Mouse (Mus musculus) intestine, embryonic 14.5 days (tissue): ENCODE data around the gene Usp43. TPM values are rescaled to one million over a fixed set of nuclear protein-coding genes. Genes with fewer than 3 reads are reported as not detected.

ENCODE experiments used
- ATAC-seq: fragments of 200-750 bp; cut with Nextera tagmentation; replicated peaks from 2 replicates; pipeline ENCODE4 v1.8.0; 2017; ENCODE audit warnings: low read depth, moderate number of reproducible peaks, moderate TSS enrichment, moderate library complexity; ENCODE audit not compliant: low FRiP score, low TSS enrichment
- DNase-seq: peaks from one replicate; pipeline ENCODE4 v3.0.0-alpha.2; 2018; ENCODE audit warnings: low spot score
- H3K27ac ChIP-seq: fragments of 300-500 bp; sonication (generic); 2 replicates; pipeline ENCODE4 v1.5.1; 2014; ENCODE audit warnings: low read depth, mild to moderate bottlenecking, control low read depth
- H3K27me3 ChIP-seq: fragments of 300-500 bp; sonication (generic); replicated peaks from 2 replicates; pipeline ENCODE4 v1.6.1; 2014; ENCODE audit warnings: low read length, control low read depth; ENCODE audit not compliant: control insufficient read depth, insufficient read depth
- H3K36me3 ChIP-seq: fragments of 300-500 bp; sonication (generic); 2 replicates; pipeline ENCODE4 v1.6.1; 2014; ENCODE audit warnings: low read length, control low read depth; ENCODE audit not compliant: control insufficient read depth, insufficient read depth
- H3K4me1 ChIP-seq: fragments of 300-500 bp; sonication (generic); replicated peaks from 2 replicates; pipeline ENCODE4 v1.6.1; 2014; ENCODE audit warnings: low read length, control low read depth, mixed read lengths; ENCODE audit not compliant: control insufficient read depth, insufficient read depth
- H3K4me2 ChIP-seq: fragments of 300-500 bp; sonication (generic); 2 replicates; pipeline ENCODE4 v1.6.1; 2014; ENCODE audit warnings: low read length
- H3K4me3 ChIP-seq: fragments of 300-500 bp; sonication (generic); 2 replicates; pipeline ENCODE4 v1.5.1; 2014; ENCODE audit warnings: low read depth, low read length, control low read depth, mixed read lengths
- H3K9ac ChIP-seq: fragments of 300-500 bp; sonication (generic); 2 replicates; pipeline ENCODE4 v1.6.1; 2014; ENCODE audit warnings: mild to moderate bottlenecking, low read length
- H3K9me3 ChIP-seq: fragments of 300-500 bp; sonication (generic); 2 replicates; pipeline ENCODE4 v1.6.1; 2016; ENCODE audit warnings: low read length, control low read depth; ENCODE audit not compliant: control insufficient read depth
- WGBS: fragments of 180-500 bp; shearing (Covaris S2); extraction: QIAGEN DNeasy Blood & Tissue Kit; methylation state at CpG from one replicate; pipeline ENCODE4 v1.1.7; 2014; 5-methylcytosine and 5-hydroxymethylcytosine counted together
- polyA plus RNA-seq: library from polyadenylated mRNA; unstranded; fragments of >200 nt; fragmentation: Nextera tagmentation; extraction: Ambion mirVana; gene quantifications from 2 replicates; pipeline ENCODE4 v1.2.1, GENCODE M21; 2014

Usp43 gene
- polyA plus RNA-seq: 5.4 and 5.8 TPM in 2 replicates

DNA sequence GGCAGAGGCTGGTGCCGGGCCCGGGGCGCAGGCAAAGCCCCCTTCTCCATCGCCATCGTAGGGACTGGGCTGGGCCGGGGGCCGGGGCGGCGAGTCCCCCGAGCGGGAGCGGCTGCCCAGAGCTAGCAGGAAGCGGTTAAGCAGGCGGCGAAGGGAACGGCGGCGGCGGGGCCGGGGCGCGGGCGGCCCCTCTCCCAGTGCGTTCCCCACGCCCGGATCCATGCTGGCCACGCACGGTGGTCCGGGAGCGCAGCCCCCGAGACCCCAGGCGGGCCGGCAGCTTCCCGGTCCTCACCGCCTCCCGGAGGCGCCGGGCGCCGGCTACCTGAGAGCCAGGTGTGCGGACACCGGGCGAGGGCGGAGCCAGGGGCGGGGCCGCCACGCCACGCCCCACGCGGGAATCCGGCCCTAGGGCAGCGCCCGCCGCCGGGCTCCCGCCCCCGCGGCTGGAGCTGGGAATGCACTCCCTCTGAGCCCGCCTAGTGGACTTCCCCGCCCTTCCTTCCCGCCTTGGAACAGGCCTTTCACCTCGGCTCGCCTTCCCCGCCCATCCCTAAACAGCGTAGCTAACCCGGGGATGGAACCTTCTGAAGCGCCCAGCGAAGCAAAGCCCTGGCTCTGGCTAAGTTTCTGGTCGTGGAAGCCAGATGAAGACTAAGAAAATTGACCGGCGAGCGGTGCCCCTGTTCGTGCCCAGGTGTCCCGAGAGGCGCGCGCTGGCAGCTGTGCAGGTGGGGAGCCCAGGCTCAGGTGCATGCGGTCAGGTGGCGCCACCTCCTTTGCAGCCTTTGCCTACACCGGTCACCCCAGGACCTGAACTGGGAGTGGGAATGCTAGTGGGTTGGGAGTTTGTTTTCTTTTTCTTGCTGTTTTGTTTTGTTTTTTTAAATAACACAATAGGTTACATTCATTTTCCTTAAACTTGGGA lies at the start of gene Usp43:
Gene Usp43, minus strand, starts transcription at position 327 of the 928 bp plus-strand sequence.
- WGBS: 3% methylated on average over 69 of the region's 80 CpGs
- H3K36me3 ChIP-seq: no peaks in the 10 kb centered on the region
- ATAC-seq: peak; percentile 86
- no peaks in the 10 kb centered on the region for H3K9me3 ChIP-seq
- peak within 1 kb of the TSS; percentile 99 for H3K4me2 ChIP-seq
- H3K4me3 ChIP-seq: peak within 1 kb of the TSS; percentile 67
- H3K27ac ChIP-seq: peak within 1 kb of the TSS; percentile 78
- peak; percentile 82 for DNase-seq
- no peaks in the 10 kb centered on the region for H3K4me1 ChIP-seq
- H3K27me3 ChIP-seq: peaks cover 16% of the 10 kb centered on the region; the same call in 1 of the 2 replicates
- H3K9ac ChIP-seq: peak within 1 kb of the TSS; percentile 64

- DNase-seq: no peak
- Histone ChIP-seq H3K4me3 (no peak overlapping the region), H3K9me3 (no peaks in the 10 kb centered on the region), H3K4me2 (no peak overlapping the region), H3K4me1 (peaks cover 6% of the 10 kb centered on the region; the same call in 1 of the 2 replicates), H3K36me3 (no peaks in the 10 kb centered on the region), H3K9ac (no peak overlapping the region), H3K27ac (no peak overlapping the region), H3K27me3 (no peaks in the 10 kb centered on the region)
- no peak for ATAC-seq
- 69% methylated on average over 11 of the region's 11 CpGs for WGBS
These were observed 45.9 kb upstream of the Usp43 start for GRCm38 (mm10) chr11:67967831-67968230.

DNA sequence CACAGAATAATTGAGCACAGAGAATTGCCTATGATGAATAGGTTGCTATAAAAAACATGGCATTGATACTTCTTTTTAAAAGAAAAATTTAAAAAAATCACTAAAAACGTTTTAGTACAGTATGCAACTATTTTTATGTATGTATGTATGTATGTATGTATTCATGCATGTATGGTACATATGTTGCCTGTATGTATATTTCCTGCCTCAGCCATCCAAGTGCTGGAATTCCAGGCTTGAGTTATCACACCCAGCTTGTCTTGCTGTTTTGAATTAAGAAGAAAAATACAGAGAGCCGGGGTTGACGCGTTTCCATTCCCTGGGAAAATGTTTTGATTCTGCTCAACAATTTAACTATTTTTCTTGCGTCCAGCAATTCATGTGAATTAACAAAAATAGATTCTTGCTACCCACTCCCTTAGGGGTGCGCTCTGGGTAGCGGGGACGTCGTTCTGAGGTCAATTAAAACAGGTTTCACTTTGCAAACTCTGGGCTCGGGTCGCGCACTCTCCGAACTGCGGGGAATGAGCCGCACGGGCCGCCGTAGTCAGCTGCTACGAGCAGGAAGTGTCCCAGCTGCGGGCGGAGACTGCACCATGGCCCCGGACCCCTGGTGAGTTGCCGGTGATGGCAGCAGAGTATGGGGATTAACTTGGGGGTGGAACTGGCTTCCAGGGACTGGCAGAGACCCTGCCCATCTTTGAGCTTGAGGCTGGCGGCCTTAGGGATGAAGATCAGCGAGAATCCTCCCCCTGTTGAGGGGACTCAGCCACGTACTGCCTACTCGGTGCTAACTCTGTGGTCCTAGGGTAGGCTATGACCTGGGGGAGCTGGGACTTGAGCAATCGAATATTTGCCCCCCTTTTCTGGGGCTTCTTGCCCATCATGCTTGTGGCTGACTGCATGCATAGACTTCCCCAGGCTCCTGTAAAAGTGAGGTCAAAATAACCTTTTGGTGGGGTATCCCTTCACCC lies 44.2 kb upstream of the Usp43 start, which contains the start of gene Stx8:
Gene Stx8, plus strand, starts transcription at position 289 of the 974 bp plus-strand sequence.
- no peaks in the 10 kb centered on the region for H3K36me3 ChIP-seq
- H3K9me3 ChIP-seq: no peaks in the 10 kb centered on the region
- no peak within 1 kb of the TSS for H3K27ac ChIP-seq
- peak within 1 kb of the TSS; percentile 63 for H3K4me2 ChIP-seq
- peak within 1 kb of the TSS; percentile 74 for H3K4me3 ChIP-seq
- WGBS: under 1% methylated on average over 28 of the region's 28 CpGs
- H3K9ac ChIP-seq: peak within 1 kb of the TSS; percentile 65
- peak; percentile 99 for DNase-seq
- ATAC-seq: peak; percentile 76
- no peaks in the 10 kb centered on the region for H3K27me3 ChIP-seq
- peaks cover 6% of the 10 kb centered on the region; the same call in 1 of the 2 replicates for H3K4me1 ChIP-seq

- Histone ChIP-seq H3K4me2 (peak within 1 kb of the TSS; percentile 63), H3K4me1 (peaks cover 6% of the 10 kb centered on the region; the same call in 1 of the 2 replicates), H3K27ac (no peak within 1 kb of the TSS), H3K9me3 (no peaks in the 10 kb centered on the region), H3K4me3 (peak within 1 kb of the TSS; percentile 74), H3K27me3 (no peaks in the 10 kb centered on the region), H3K36me3 (no peaks in the 10 kb centered on the region), H3K9ac (peak within 1 kb of the TSS; percentile 65)
- WGBS: 8% methylated on average over 15 of the region's 15 CpGs
- DNase-seq (peak; percentile 92), ATAC-seq (peak; percentile 56; the same call in 1 of the 2 replicates)
These were observed 43.4 kb upstream of the Usp43 start, which contains the start of gene Cfap52 for GRCm38 (mm10) chr11:67965242-67965883. Gene Cfap52, minus strand, starts transcription at chr11:67965651.

DNA sequence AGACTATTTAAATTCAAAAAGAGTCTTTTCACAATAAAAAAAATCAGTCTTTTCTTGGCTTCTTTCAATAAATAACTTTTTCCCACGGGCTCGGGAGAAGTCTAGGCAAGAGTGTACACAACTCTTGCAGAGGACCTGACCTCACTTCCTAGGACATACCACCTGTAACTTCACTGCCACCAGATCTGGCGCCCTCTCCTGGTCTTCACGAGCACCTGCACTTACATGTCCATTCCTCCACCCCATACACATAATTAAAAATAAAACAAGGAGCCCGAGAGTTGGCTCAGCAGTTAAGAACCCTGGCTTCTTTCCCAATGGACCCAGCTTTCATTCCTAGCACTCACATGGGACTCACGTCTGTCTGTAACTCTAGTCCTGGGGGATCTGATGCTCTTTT lies 42.2 kb upstream of the Usp43 start:
- no peaks in the 10 kb centered on the region for H3K27me3 ChIP-seq
- H3K4me2 ChIP-seq: no peak overlapping the region
- 77% methylated on average over 6 of the region's 6 CpGs for WGBS
- ATAC-seq: no peak
- no peak overlapping the region for H3K27ac ChIP-seq
- DNase-seq: no peak
- no peaks in the 10 kb centered on the region for H3K36me3 ChIP-seq
- no peak overlapping the region for H3K9ac ChIP-seq
- H3K4me3 ChIP-seq: no peak overlapping the region
- peaks cover 6% of the 10 kb centered on the region; the same call in 1 of the 2 replicates for H3K4me1 ChIP-seq
- H3K9me3 ChIP-seq: no peaks in the 10 kb centered on the region

GRCm38 (mm10) chr11:67954413-67954812 lies 32.5 kb upstream of the Usp43 start:
- no peak for DNase-seq
- 86% methylated on average over 6 of the region's 6 CpGs for WGBS
- no peak overlapping the region for H3K4me2 ChIP-seq
- no peaks in the 10 kb centered on the region for H3K27me3 ChIP-seq
- no peak for ATAC-seq
- H3K27ac ChIP-seq: no peak overlapping the region
- no peaks in the 10 kb centered on the region for H3K4me1 ChIP-seq
- H3K4me3 ChIP-seq: no peak overlapping the region
- H3K36me3 ChIP-seq: no peaks in the 10 kb centered on the region
- H3K9me3 ChIP-seq: 0 out of 2 replicates have a peak, but pooled peaks cover 3% of the 10 kb centered on the region
- H3K9ac ChIP-seq: no peak overlapping the region

DNA sequence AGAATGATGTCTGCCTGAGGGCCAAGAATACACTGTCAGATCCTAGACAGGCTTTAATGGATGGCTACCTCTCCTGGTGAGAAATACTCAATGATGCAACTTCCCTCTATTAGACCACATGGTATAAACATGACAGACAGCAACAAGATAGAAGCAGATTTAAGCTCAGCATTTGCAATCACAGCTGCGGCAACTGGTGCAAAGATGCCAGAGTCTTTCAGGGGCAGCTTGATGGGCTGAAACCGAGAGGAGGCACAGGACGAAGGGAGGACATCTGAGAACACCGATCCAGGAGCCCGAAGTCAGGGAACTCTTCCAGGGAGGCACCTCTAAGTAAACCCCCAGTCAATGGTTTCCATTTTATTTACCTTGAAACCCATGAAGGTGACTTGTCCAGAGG lies 31.7 kb upstream of the Usp43 start:
- H3K27ac ChIP-seq: no peak overlapping the region
- H3K4me1 ChIP-seq: no peaks in the 10 kb centered on the region
- H3K9me3 ChIP-seq: 0 out of 2 replicates have a peak, but pooled peaks cover 3% of the 10 kb centered on the region
- 79% methylated on average over 5 of the region's 5 CpGs for WGBS
- no peaks in the 10 kb centered on the region for H3K27me3 ChIP-seq
- H3K36me3 ChIP-seq: no peaks in the 10 kb centered on the region
- H3K9ac ChIP-seq: no peak overlapping the region
- no peak for ATAC-seq
- no peak for DNase-seq
- H3K4me2 ChIP-seq: no peak overlapping the region
- no peak overlapping the region for H3K4me3 ChIP-seq
